Mouse (Mus musculus): ENCODE results near the gene Aym1. TPM values are rescaled to one million over a fixed set of nuclear protein-coding genes. Genes with fewer than 3 reads are reported as not detected.

Aym1 gene
- not detected in 2 replicates for polyA plus RNA-seq (2014; fragmentation: Nextera tagmentation; extraction: Ambion mirVana)

DNA sequence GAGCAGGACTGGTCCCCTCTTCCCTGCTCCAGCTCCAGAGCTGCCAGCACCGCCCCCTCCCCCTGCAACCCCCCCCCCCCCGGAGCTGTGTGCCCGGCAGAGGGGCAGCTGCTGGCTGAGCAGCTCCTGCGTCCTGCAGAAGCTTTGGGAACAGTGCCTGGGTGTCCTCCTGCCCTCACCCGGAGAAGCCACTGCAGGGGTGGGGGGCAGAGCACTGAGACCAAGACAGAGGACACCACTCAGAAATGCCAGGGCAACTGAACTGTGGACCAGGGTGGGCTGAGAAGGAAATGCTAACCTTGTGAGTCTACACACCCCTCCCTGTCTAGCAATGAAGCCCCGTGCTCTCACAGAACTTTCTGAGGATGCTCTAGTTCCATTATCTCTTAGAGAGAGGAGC is at the start of gene Aym1:
Gene Aym1, plus strand, starts transcription at position 109 of the 400 bp plus-strand sequence.
- no peak within 1 kb of the TSS for H3K27ac ChIP-seq (ENCODE audit: low read depth)
- H3K4me2 ChIP-seq: no peak within 1 kb of the TSS
- no peaks in the 10 kb centered on the region for H3K9me3 ChIP-seq (ENCODE audit: low read depth, low read length)
- DNase-seq (no peak), ATAC-seq (ENCODE audit: insufficient read depth) (no peak; the same call in 1 of the 2 replicates)
- no peak within 1 kb of the TSS for H3K4me3 ChIP-seq (ENCODE audit: low read depth, low read length)
- H3K27me3 ChIP-seq (ENCODE audit: insufficient read depth, low read length): no peaks in the 10 kb centered on the region
- H3K36me3 ChIP-seq (ENCODE audit: insufficient read depth): no peaks in the 10 kb centered on the region
- no peak within 1 kb of the TSS for H3K9ac ChIP-seq
- no peaks in the 10 kb centered on the region for H3K4me1 ChIP-seq (ENCODE audit: insufficient read depth)
- 28% methylated on average over 5 of the region's 6 CpGs for WGBS
- no peak for TF ChIP-seq CTCF (IDR thresholded peaks at IDR 0.05; ENCODE audit: low read depth)

DNA sequence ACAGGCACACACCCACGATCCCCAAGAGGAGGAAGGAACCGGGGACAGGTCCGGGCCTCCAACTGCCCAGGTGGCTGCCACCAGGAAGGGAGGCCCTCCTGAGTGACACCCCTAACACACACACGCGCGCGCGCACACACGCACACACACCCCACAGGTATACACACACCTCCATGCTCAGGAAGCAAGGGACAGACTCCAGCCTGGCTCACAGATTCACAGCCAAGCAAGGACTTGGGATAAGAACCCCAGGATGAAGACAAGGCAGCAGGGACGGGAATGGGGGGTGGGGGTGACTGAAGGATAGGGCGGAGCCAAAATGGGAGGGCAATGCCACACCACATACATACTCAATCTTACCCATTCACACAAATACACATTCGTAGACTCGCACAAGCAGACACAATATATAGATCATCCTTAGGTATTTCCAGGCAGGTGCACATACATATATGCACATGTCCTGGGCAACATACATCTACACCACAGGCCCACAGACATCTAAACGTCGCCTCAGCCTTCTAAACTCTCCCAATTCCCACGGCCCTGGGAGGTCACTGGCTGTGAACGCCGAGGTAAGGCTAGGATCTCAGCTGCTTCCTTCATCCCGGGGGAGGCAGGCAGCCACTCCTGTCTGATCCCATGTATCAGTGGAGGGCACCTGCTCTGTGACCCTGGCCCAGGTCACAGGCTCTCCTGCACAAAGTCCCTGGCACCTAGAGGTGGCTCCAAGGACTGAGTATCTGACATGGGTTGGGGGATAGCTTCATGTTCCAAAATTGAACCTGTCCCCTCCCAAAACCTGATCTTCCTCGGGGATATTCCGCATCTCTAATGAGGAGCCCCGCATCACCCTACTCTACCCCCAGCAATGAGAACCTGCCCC is 47.4 kb upstream of the Aym1 start:
- no peaks in the 10 kb centered on the region for H3K4me1 ChIP-seq (ENCODE audit: insufficient read depth)
- H3K27ac ChIP-seq (ENCODE audit: low read depth): no peak overlapping the region
- H3K4me3 ChIP-seq (ENCODE audit: low read depth, low read length): peak overlapping the region; percentile 50
- H3K9ac ChIP-seq: no peak overlapping the region
- peaks cover 29% of the 10 kb centered on the region for H3K27me3 ChIP-seq (ENCODE audit: insufficient read depth, low read length)
- H3K9me3 ChIP-seq (ENCODE audit: low read depth, low read length): no peaks in the 10 kb centered on the region
- DNase-seq: no peak
- H3K4me2 ChIP-seq: peak overlapping the region; percentile 77
- TF ChIP-seq CTCF (IDR thresholded peaks at IDR 0.05; ENCODE audit: low read depth): no peak
- no peak for ATAC-seq (ENCODE audit: insufficient read depth)
- H3K36me3 ChIP-seq (ENCODE audit: insufficient read depth): no peaks in the 10 kb centered on the region
- WGBS: 56% methylated on average over 22 of the region's 22 CpGs

DNA sequence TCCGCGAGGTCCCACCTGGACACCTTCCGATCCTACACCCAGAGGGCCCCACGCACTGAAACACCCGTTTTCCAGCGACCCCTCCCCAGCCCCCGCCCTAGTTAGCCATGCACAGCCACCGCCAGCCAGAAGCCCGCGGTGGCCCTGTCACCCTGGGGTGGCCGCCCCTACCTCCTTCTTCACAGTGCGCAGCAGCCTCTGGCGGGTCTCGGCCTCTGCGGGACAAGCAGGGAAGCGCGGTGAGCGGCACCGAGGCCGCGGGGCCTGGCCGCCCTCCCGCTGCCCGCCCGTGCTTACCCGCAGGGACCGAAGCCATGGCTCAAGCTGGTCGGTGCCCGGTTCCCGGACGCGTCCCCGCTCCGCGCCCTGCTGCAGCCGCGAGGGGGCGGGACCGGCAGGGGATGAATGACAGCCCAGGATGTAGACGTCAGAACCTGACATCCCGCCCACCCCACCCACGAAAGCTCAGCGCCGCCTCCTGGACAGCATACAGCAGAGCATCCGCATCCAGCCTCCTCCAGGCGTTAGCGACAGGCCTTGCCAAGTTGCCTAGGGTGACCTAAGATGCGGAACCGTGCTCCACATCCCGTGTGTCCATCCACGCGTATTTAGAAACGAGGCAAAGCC is 46.6 kb upstream of the Aym1 start, which contains the start of gene Sgsm1:
Gene Sgsm1, minus strand, starts transcription at position 410 of the 627 bp plus-strand sequence.
- Histone ChIP-seq H3K9ac (peak within 1 kb of the TSS; percentile 46), H3K4me3 (ENCODE audit: low read depth, low read length) (peak within 1 kb of the TSS; percentile 50), H3K9me3 (ENCODE audit: low read depth, low read length) (no peaks in the 10 kb centered on the region), H3K4me2 (peak within 1 kb of the TSS; percentile 77), H3K27me3 (ENCODE audit: insufficient read depth, low read length) (peaks cover 32% of the 10 kb centered on the region), H3K36me3 (ENCODE audit: insufficient read depth) (no peaks in the 10 kb centered on the region), H3K4me1 (ENCODE audit: insufficient read depth) (no peaks in the 10 kb centered on the region), H3K27ac (ENCODE audit: low read depth) (no peak within 1 kb of the TSS)
- TF ChIP-seq CTCF (IDR thresholded peaks at IDR 0.05; ENCODE audit: low read depth): peak; percentile 83
- WGBS: 2% methylated on average over 53 of the region's 53 CpGs
- ATAC-seq (ENCODE audit: insufficient read depth) (peak; percentile 78), DNase-seq (peak; percentile 90)

DNA sequence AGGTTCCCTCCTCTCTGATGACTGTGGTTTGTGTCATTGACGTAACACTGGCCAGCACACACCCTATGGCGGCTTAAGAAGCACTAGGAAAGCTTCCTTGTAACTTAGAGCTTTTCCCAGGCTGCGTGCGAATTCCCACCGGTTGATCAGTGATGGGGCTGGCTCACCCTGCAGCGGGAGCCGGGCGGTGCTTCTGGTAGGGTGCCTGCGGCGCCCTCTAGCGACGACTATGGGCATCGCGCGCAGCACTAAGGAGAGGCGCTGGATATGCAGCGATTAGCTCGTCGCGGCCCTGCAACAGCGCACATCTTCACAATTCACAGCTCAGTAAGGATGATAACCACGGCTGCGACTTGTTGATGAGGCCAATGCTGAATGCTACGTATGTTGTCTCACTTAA is 43.1 kb upstream of the Aym1 start:
- Histone ChIP-seq H3K4me3 (ENCODE audit: low read depth, low read length) (no peak overlapping the region), H3K36me3 (ENCODE audit: insufficient read depth) (no peaks in the 10 kb centered on the region), H3K9me3 (ENCODE audit: low read depth, low read length) (no peaks in the 10 kb centered on the region), H3K27ac (ENCODE audit: low read depth) (no peak overlapping the region), H3K4me1 (ENCODE audit: insufficient read depth) (no peaks in the 10 kb centered on the region), H3K27me3 (ENCODE audit: insufficient read depth, low read length) (peaks cover 26% of the 10 kb centered on the region), H3K9ac (no peak overlapping the region), H3K4me2 (peak overlapping the region; percentile 23; the same call in 1 of the 2 replicates)
- peak; percentile 87 for DNase-seq
- no peak for ATAC-seq (ENCODE audit: insufficient read depth)
- WGBS: under 1% methylated on average over 24 of the region's 24 CpGs
- TF ChIP-seq CTCF (IDR thresholded peaks at IDR 0.05; ENCODE audit: low read depth): peak; percentile 88

DNA sequence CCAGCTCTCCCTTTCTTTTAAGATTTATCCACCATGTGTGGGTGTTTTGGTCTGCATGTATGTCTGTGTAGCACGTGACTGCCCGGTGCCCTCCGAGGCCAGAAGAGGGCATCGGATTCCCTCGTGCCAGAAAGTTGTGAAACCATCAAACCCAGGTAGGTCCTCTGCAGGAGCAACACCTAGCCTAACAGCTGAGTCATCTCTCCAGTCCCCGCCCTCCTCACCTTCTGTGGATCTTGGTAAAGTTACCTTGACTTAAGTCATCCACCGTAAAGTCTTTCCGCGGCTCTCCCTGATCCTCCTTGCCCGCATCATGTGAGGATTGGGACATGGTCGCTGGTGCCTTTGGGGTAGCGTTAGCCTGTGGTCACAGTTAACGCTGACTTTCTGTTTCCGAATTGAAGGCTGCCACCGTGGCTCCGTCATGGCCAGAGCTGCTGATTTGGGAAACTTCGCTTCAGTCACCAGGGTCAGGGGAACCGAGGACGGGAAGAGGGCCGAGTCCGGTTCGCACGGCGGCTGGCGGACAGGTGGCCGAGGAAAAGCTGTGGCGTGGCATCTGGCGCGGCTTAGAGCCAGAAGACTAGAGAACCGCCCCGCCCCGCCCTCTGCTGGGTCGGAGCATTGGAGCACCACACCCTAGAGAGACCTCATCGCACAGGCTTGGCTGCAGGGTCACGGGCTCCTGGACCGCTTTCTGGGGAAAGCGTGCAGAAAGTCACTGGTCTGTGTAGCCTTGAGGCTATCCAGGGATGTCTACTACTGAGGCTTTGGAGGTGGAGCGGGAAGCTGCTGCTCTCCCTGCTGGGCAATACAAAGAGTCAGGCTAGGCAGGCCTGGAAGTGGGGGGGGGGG is 33.1 kb upstream of the Aym1 start:
- Histone ChIP-seq H3K27me3 (ENCODE audit: insufficient read depth, low read length) (peaks cover 25% of the 10 kb centered on the region), H3K9ac (peak overlapping the region; percentile 25; the same call in 1 of the 2 replicates), H3K4me2 (peak overlapping the region; percentile 59), H3K4me3 (ENCODE audit: low read depth, low read length) (peak overlapping the region; percentile 25), H3K27ac (ENCODE audit: low read depth) (no peak overlapping the region), H3K36me3 (ENCODE audit: insufficient read depth) (no peaks in the 10 kb centered on the region), H3K4me1 (ENCODE audit: insufficient read depth) (no peaks in the 10 kb centered on the region), H3K9me3 (ENCODE audit: low read depth, low read length) (no peaks in the 10 kb centered on the region)
- 4% methylated on average over 38 of the region's 38 CpGs for WGBS
- no peak for ATAC-seq (ENCODE audit: insufficient read depth)
- no peak for TF ChIP-seq CTCF (IDR thresholded peaks at IDR 0.05; ENCODE audit: low read depth)
- peak; percentile 28 for DNase-seq

DNA sequence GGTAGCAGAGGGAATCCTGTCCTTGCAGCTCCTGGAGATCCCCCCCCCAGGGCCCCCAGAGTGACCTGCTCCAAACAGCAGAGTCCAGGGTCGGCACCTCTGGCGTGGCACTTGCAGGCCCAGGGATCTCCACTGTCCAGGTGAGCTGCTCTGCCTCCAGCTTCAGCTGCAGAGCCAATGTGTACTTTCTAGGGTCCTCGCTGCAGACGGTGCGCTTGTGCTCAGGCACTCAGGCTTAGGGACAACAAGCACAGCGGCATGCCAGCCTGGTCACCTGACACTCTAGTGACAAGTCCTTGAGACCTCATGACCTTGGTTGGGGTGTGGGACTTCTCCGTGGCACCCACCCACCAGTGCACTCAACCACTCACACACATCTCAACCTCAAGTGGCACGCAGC is 27.6 kb upstream of the Aym1 start:
- H3K36me3 ChIP-seq (ENCODE audit: insufficient read depth): no peaks in the 10 kb centered on the region
- DNase-seq: no peak
- peaks cover 28% of the 10 kb centered on the region for H3K27me3 ChIP-seq (ENCODE audit: insufficient read depth, low read length)
- H3K4me2 ChIP-seq: no peak overlapping the region
- H3K9ac ChIP-seq: no peak overlapping the region
- no peaks in the 10 kb centered on the region for H3K9me3 ChIP-seq (ENCODE audit: low read depth, low read length)
- ATAC-seq (ENCODE audit: insufficient read depth): no peak
- TF ChIP-seq CTCF (IDR thresholded peaks at IDR 0.05; ENCODE audit: low read depth): no peak
- WGBS: 78% methylated on average over 8 of the region's 8 CpGs
- H3K4me3 ChIP-seq (ENCODE audit: low read depth, low read length): no peak overlapping the region
- no peak overlapping the region for H3K27ac ChIP-seq (ENCODE audit: low read depth)
- no peaks in the 10 kb centered on the region for H3K4me1 ChIP-seq (ENCODE audit: insufficient read depth)

All from lung, embryonic 14.5 days (tissue).